Mouse (Mus musculus): ENCODE results near the gene Gzf1.

The Gzf1 gene

DNA sequence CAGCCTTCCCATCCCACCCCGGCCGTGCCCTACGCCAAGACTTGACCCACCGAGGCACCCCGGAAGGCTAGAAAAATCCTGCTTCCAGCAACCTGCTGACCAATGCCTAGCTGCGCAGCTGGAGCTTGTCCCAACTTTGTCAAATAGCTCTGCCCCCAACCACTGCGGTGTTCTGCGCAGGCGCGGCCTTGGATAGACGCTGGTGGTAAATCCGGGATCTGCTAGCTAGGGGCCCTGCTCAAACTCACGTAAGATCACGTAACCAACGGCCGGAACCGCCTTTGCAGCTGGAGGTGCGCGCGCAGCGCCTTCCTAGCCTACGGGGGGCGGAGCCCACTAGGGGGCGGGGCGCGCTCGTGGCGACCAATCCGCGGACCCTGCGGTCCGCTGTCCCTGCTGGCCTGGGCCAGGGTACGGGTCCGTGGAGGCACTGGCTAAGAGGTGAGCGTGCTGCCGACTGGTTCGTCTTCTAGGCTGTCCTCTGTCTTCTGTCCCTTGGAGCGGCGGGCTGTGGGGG lies at the start of gene Gzf1:
Gene Gzf1 (plus strand): TSS at position 249 of the 517 bp plus-strand sequence.
- peak; percentile 99 for DNase-seq (ENCODE audit: low read depth, low spot score)

DNA sequence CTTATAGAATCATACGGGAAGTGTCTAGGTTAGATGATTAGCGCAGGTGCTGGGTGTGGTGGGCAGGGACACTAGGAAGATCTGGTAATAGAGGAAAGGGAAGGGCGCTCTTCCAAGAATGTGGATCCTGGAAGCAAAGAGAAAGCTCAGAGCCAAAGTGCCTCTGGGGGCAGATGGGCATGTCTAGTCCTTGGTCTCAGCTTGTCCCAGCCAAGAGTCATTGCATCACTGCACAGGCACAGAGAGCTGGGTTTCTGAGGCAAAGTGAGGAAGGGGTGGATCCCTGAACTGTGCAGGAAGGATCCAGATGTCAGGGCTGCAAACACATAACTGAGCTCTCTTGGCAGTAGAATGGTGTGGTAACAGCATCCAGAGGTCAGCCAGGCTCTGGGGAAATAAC lies 49.2 kb upstream of the Gzf1 start:
- DNase-seq (ENCODE audit: low read depth, low spot score): no peak

DNA sequence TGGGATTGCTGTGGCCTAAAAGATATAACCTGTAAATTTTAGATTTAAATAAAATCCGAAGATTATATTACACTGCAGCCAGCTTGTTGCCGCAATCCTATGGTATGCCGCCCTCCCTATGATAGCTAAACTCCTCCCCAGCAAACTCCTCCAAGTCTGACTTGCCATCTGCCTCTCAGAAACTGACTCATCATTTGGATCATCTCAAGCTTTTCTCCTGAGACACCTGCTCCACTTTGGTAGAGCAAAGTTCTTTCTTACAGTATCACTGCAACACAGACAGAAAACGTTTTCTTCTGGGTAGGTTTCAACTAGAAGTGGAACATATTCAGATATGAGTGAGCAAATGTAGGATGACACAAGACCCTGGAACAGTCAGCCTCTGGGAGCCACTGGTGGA lies 46.4 kb upstream of the Gzf1 start:
- no peak for DNase-seq (ENCODE audit: low read depth, low spot score)

DNA sequence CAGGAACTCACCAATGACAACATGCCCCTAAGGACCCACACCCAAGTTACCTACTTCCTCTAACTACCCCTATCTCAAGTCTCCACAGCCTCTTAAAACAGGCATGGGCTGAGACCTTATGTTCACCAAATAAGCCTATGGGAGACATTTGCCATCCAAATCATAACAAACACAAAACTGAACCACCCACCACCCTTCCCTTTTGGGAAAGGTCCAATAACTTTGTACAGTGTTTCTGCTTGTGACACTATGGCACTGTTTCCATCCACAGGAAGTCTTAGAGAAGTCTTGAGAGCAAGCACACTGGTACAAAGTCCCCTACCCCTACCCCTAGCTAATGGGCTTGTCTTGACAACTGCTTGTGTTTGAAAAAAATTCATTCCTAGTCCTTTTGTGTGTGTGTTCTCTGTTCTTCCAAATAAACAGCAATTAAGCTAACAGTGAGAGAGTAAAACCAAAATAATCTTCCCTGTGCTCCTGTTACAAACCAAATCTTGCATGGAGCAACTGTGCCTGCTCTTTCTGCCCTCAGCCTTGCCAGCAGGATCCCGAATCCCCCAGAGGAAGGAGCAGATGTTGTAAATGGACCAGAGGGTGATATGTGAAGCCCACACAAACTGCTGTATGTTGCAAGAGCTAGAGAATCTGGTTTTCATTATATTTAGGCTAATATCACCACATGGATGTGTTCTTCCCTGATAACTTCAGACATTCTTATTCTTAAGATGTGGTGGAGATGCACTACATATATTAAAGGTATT lies 38.0 kb upstream of the Gzf1 start:
- DNase-seq (ENCODE audit: low read depth, low spot score): no peak

- no peak for DNase-seq (ENCODE audit: low read depth, low spot score)
These were observed 36.3 kb upstream of the Gzf1 start for GRCm38 (mm10) chr2:148644421-148645000.

- no peak for DNase-seq (ENCODE audit: low read depth, low spot score)
These were observed 30.1 kb upstream of the Gzf1 start for GRCm38 (mm10) chr2:148650587-148651357.

DNA sequence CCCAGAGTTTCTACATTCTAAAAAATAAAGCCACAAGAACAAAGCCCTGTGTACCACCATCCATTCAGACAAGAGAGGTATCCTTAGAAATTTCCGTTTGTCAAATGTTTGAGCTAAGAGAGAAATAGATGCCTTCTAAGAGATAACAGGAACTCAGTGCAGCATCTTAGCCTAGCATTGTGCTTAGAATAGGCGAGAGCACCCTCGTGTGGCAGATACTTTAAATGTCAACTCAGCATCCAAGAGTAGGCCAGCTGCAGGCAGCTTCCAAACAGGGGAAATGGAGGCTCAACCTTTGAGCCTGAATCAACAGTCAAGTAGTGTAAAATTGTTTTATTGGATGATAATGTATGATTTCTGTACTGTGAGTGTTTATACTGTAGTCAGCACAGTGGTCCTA lies 25.9 kb upstream of the Gzf1 start:
- peak; percentile 63 for DNase-seq (ENCODE audit: low read depth, low spot score)

GRCm38 (mm10) chr2:148663458-148663857 lies 17.4 kb upstream of the Gzf1 start:
- no peak for DNase-seq (ENCODE audit: low read depth, low spot score)

- peak; percentile 98 for DNase-seq (ENCODE audit: low read depth, low spot score)
These were observed 8.4 kb upstream of the Gzf1 start, which contains the start of gene Nxt1 for GRCm38 (mm10) chr2:148672199-148673096. Nxt1 (plus strand) TSS chr2:148672601.

DNA sequence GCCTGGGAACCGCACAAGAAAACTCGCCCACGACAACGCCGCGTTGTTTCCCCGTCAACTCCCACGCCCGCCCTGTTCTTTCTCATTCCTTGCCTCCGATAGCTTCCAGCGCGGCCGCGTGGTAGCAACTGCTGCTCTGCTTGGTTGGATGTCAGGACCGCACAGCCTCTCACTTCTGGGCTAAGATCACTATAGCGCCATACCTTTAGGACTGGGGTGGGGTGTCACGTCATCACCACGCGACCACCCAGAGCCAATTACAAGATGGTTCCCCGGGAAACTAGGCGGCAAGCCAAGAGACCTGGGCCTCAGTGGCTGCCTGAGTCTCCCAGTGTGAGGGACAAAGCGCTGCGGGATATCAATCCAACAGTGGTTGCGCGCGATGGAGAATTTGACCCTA lies 3.0 kb upstream of the Gzf1 start:
- DNase-seq (ENCODE audit: low read depth, low spot score): peak; percentile 96

GRCm38 (mm10) chr2:148679346-148679745 lies 1.5 kb upstream of the Gzf1 start:
- peak; percentile 92 for DNase-seq (ENCODE audit: low read depth, low spot score)

DNA sequence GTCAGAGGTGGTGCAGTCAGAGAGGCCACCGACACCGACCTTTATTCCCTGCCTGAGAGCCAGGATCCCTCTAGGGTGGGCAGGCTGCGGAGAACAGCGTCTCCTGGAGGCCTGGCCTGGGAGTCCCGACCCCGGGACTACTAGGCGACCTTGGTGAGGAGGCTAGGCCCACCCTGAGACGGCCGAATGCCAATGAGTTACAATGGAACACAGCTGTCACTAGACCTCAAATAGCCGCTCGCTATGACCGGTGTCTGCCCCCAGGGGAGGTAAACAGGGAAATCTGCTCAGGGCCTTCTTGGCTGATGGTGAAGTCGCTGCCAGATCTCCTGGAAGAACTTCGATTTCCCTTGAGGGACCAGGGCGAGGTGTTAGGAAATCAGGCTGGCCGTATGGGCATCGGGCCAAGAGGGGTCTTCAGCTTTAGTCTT lies 653 bp downstream of the Gzf1 start:
- DNase-seq (ENCODE audit: low read depth, low spot score): peak; percentile 81

DNA sequence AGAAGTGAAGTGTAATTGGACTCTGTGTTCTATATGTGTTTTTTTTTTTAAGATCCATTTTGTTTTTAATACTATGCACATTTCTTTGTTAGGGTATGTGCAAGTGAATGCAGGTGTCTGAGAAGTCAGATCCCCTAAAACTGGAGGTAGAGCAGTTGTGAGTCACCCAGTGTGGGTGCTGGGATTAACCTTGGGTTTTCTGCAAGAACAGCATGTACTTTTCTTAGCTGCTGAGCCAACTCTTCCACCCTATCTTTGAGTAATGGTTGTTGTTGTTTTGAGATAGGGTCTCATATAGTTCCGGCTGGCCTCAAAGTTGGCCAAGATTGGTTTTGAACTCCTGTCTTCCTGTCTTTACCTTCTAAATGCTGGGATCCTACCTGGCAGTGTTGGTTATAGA lies 2.2 kb downstream of the Gzf1 start:
- DNase-seq (ENCODE audit: low read depth, low spot score): no peak

GRCm38 (mm10) chr2:148684972-148685371 lies 4.1 kb downstream of the Gzf1 start:
- no peak for DNase-seq (ENCODE audit: low read depth, low spot score)

DNA sequence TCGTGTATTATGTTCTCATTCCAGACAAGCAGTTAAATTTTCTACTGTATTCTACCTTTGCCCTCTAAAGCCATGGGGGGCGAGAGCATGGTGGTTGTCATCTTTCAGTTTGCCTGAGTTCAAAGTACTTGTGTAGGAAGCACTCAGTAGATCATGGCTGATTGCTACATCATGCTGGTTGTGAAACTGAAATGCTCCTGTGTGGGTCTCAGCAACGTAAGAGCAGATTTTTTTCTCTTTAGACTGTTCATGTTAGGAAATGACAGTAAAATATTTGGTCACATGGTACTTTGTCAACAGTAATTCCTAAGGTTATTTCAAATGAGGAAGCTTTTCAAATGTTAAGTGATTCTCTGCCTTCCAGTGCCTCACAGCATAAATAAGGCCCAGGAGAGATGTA lies 4.9 kb downstream of the Gzf1 start:
- DNase-seq (ENCODE audit: low read depth, low spot score): no peak

- no peak for DNase-seq (ENCODE audit: low read depth, low spot score)
These were observed 6.0 kb downstream of the Gzf1 start for GRCm38 (mm10) chr2:148686862-148687261.

DNA sequence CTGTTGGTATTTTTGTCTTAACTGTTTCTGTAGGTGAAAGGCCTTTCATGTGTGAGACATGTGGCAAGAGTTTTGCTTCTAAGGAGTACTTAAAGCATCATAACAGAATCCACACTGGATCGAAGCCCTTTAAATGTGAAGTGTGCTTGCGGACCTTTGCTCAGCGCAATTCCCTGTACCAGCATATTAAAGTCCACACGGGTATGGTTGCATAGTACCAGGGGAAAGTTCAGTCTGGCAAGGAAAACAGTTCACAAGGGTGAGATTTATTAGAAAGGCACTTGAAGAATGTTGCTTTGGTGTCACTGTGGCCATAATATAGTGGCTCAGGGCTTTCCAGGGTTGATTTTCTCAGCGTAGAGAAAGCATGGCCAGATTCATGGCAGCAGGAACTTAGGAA lies 7.1 kb downstream of the Gzf1 start:
- no peak for DNase-seq (ENCODE audit: low read depth, low spot score)

DNA sequence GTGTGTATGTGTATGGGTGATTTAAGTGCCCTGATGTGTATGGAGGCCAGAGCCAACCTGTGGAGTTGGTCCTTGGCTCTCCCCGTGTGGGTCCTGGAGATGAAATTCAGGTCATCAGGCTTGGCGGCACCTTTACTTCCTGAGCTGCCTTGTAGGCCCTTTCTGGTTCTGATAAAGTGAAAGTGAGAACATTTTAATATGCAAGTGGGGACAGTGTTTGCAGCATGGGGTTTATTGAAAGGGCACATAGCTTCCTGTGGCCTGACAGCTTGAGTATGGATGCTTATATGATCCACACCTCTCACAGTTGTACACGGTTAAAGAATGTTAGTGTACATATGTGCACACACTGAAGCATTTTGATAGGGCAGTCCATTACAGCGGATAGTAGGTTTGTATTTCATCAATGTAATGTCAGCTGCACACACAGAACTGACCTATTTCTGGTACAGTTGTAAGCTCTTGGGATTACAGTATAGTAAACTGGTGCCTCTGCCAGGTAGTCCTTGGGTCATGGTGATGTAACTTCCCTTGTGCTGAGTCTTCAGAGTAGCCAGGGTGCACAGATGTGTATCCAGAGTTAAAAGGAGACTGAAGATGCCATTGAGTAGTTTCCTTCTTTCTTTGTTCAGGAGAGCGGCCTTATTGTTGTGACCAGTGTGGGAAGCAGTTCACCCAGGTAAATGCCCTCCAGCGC lies 8.8 kb downstream of the Gzf1 start:
- DNase-seq (ENCODE audit: low read depth, low spot score): no peak

GRCm38 (mm10) chr2:148690291-148690690 lies 9.5 kb downstream of the Gzf1 start:
- DNase-seq (ENCODE audit: low read depth, low spot score): no peak

- no peak for DNase-seq (ENCODE audit: low read depth, low spot score)
These were observed 10.0 kb downstream of the Gzf1 start for GRCm38 (mm10) chr2:148690781-148691180.

- peak; percentile 82 for DNase-seq (ENCODE audit: low read depth, low spot score)
These were observed 17.7 kb downstream of the Gzf1 start for GRCm38 (mm10) chr2:148698571-148698970.
